Comparison of ENCODE assay signal across 22 mouse cellular contexts in genomic region chr11:26618475-26619223, GRCm38 (mm10). TPM values are rescaled to one million over a fixed set of nuclear protein-coding genes. Genes with fewer than 3 reads are reported as not detected.
"Had no signal": no experiment of that assay in that cellular context is flagged by ENCODE, and none has a peak within 500 bp of the region (broad histone marks: within the 10 kb centered on the region; RNA-seq: fewer than 3 reads in every experiment).

No protein-coding gene starts in this region.

- H3K4me1 ChIP-seq: neural tube, embryonic 13.5 days; neural tube, embryonic 15.5 days; stomach, embryonic 15.5 days had no signal

- H3K4me3 ChIP-seq: neural tube, embryonic 13.5 days; neural tube, embryonic 15.5 days; stomach, embryonic 15.5 days had no signal

- H3K36me3 ChIP-seq: neural tube, embryonic 13.5 days; neural tube, embryonic 15.5 days; stomach, embryonic 15.5 days had no signal

- H3K9ac ChIP-seq: neural tube, embryonic 13.5 days; neural tube, embryonic 15.5 days; stomach, embryonic 15.5 days had no signal

- H3K27me3 ChIP-seq: neural tube, embryonic 13.5 days; neural tube, embryonic 15.5 days; stomach, embryonic 15.5 days had no signal

- DNase-seq: retina, postnatal 1 day; right cerebral cortex, adult 18-20 months; right cerebral cortex, postnatal 14 days; right cerebral cortex, postnatal 25 days; right cerebral cortex, postnatal 4 days; spleen, adult 18-20 months; thymus, adult 18-20 months; thymus, adult 2 months; thymus, postnatal 14 days; thymus, postnatal 25 days; thymus, postnatal 36 days; thymus, postnatal 4 days had no signal

- H3K27ac ChIP-seq: neural tube, embryonic 13.5 days; neural tube, embryonic 15.5 days; stomach, embryonic 15.5 days; stomach, postnatal 0 days had no signal

- H3K9me3 ChIP-seq: neural tube, embryonic 13.5 days; neural tube, embryonic 15.5 days; stomach, embryonic 15.5 days had no signal

RNA-seq across cellular contexts. Expression of gene Gm6899, which starts 25.6 kb away (rescaled TPM):
- total RNA-seq: neutrophil, adult 5-6 weeks had no signal
- polyA plus RNA-seq: neural tube, embryonic 13.5 days; neural tube, embryonic 14.5 days; neural tube, embryonic 15.5 days; small intestine, adult 2 months; spleen, adult 2 months; stomach, embryonic 14.5 days; stomach, embryonic 15.5 days; stomach, postnatal 0 days; thymus, adult 2 months; urinary bladder, adult 2 months had no signal
